Mouse (Mus musculus) lung, embryonic 14.5 days (tissue): Measurements from ENCODE around the gene Ablim1. TPM values are rescaled to one million over a fixed set of nuclear protein-coding genes. Genes with fewer than 3 reads are reported as not detected.

Source experiments
- ATAC-seq: fragments of 200-750 bp; cut with Nextera tagmentation; 2 replicates; pipeline ENCODE4 v1.8.0; 2017; ENCODE audit warnings: mild to moderate bottlenecking, moderate TSS enrichment, moderate library complexity; ENCODE audit not compliant: insufficient read depth
- DNase-seq: peaks from one replicate; pipeline ENCODE4 v3.0.0-alpha.2; 2015
- H3K27ac ChIP-seq: fragments of 300-500 bp; sonication (generic); 2 replicates; pipeline ENCODE4 v1.5.1; 2014; ENCODE audit warnings: low read depth, mild to moderate bottlenecking, moderate library complexity
- H3K27me3 ChIP-seq: fragments of 300-500 bp; sonication (generic); 2 replicates; pipeline ENCODE4 v1.6.1; 2014; ENCODE audit warnings: low read length, control low read depth; ENCODE audit not compliant: insufficient read depth
- H3K36me3 ChIP-seq: fragments of 300-500 bp; sonication (generic); 2 replicates; pipeline ENCODE4 v1.6.1; 2014; ENCODE audit warnings: control low read depth; ENCODE audit not compliant: insufficient read depth
- H3K4me1 ChIP-seq: fragments of 300-500 bp; sonication (generic); 2 replicates; pipeline ENCODE4 v1.6.1; 2014; ENCODE audit warnings: antibody characterized with exemption, control low read depth; ENCODE audit not compliant: insufficient read depth
- H3K4me2 ChIP-seq: fragments of 300-500 bp; sonication (generic); 2 replicates; pipeline ENCODE4 v1.6.1; 2014; ENCODE audit warnings: mild to moderate bottlenecking
- H3K4me3 ChIP-seq: fragments of 300-500 bp; sonication (generic); 2 replicates; pipeline ENCODE4 v1.5.1; 2014; ENCODE audit warnings: low read depth, low read length
- H3K9ac ChIP-seq: fragments of 300-500 bp; sonication (generic); 2 replicates; pipeline ENCODE4 v1.6.1; 2014
- H3K9me3 ChIP-seq: fragments of 300-500 bp; sonication (generic); 2 replicates; pipeline ENCODE4 v1.6.1; 2016; ENCODE audit warnings: low read depth, low read length, control low read depth
- CTCF ChIP-seq: IDR thresholded peaks from 2 replicates; pipeline ENCODE4 v1.5.1; 2016; ENCODE audit warnings: antibody characterized with exemption, low read depth
- whole genome bisulfite sequencing: fragments of 180-500 bp; shearing (Covaris S2); extraction: QIAGEN DNeasy Blood & Tissue Kit; methylation state at CpG from one replicate; pipeline ENCODE4 v1.1.7; 2014; 5-methylcytosine and 5-hydroxymethylcytosine counted together
- polyA plus RNA-seq: library from polyadenylated mRNA; unstranded; fragments of >200 nt; fragmentation: Nextera tagmentation; extraction: Ambion mirVana; gene quantifications from 2 replicates; pipeline ENCODE4 v1.2.1, GENCODE M21; 2014

The Ablim1 gene
- polyA plus RNA-seq, 1 experiment from 2014 or later = 39.9 TPM

GRCm38 (mm10) chr19:57306601-57307000 is 8.1 kb downstream of the Ablim1 start:
- DNase-seq (peak; percentile 73), ATAC-seq (no peak)
- Histone ChIP-seq H3K9ac (no peak overlapping the region), H3K4me3 (no peak overlapping the region), H3K4me2 (no peak overlapping the region), H3K27me3 (no peaks in the 10 kb centered on the region), H3K27ac (no peak overlapping the region), H3K9me3 (no peaks in the 10 kb centered on the region), H3K36me3 (no peaks in the 10 kb centered on the region), H3K4me1 (no peaks in the 10 kb centered on the region)
- WGBS = 31% methylated on average over 4 of the region's 4 CpGs
- TF ChIP-seq CTCF = no peak

GRCm38 (mm10) chr19:57305972-57306371 is 8.7 kb downstream of the Ablim1 start:
- Histone ChIP-seq H3K27ac (no peak overlapping the region), H3K4me1 (no peaks in the 10 kb centered on the region), H3K9me3 (no peaks in the 10 kb centered on the region), H3K36me3 (no peaks in the 10 kb centered on the region), H3K4me3 (no peak overlapping the region), H3K4me2 (no peak overlapping the region), H3K27me3 (no peaks in the 10 kb centered on the region), H3K9ac (no peak overlapping the region)
- 55% methylated on average over 8 of the region's 8 CpGs for WGBS
- ATAC-seq = no peak
- no peak for DNase-seq
- TF ChIP-seq CTCF = no peak

GRCm38 (mm10) chr19:57304666-57305065 is 10.1 kb downstream of the Ablim1 start:
- Histone ChIP-seq H3K9ac (no peak overlapping the region), H3K27ac (no peak overlapping the region), H3K36me3 (no peaks in the 10 kb centered on the region), H3K4me1 (no peaks in the 10 kb centered on the region), H3K4me3 (no peak overlapping the region), H3K4me2 (no peak overlapping the region), H3K9me3 (no peaks in the 10 kb centered on the region), H3K27me3 (no peaks in the 10 kb centered on the region)
- DNase-seq (no peak), ATAC-seq (no peak)
- 75% methylated on average over 2 of the region's 2 CpGs for WGBS
- no peak for TF ChIP-seq CTCF

- H3K36me3 ChIP-seq = no peaks in the 10 kb centered on the region
- WGBS = 41% methylated on average over 12 of the region's 12 CpGs
- H3K9ac ChIP-seq = no peak overlapping the region
- no peaks in the 10 kb centered on the region for H3K9me3 ChIP-seq
- H3K27me3 ChIP-seq = no peaks in the 10 kb centered on the region
- no peak overlapping the region for H3K27ac ChIP-seq
- H3K4me1 ChIP-seq = no peaks in the 10 kb centered on the region
- no peak overlapping the region for H3K4me2 ChIP-seq
- DNase-seq (peak; percentile 63), ATAC-seq (peak; percentile 47; the same call in 1 of the 2 replicates)
- no peak overlapping the region for H3K4me3 ChIP-seq
- TF ChIP-seq CTCF = no peak
These were observed 12.7 kb downstream of the Ablim1 start for GRCm38 (mm10) chr19:57301961-57302395.

GRCm38 (mm10) chr19:57298006-57298405 is 16.7 kb downstream of the Ablim1 start:
- Histone ChIP-seq H3K4me2 (no peak overlapping the region), H3K27ac (no peak overlapping the region), H3K9me3 (no peaks in the 10 kb centered on the region), H3K4me1 (no peaks in the 10 kb centered on the region; the same call in 1 of the 2 replicates), H3K36me3 (no peaks in the 10 kb centered on the region), H3K4me3 (no peak overlapping the region), H3K9ac (no peak overlapping the region), H3K27me3 (no peaks in the 10 kb centered on the region)
- 73% methylated on average over 5 of the region's 5 CpGs for WGBS
- ATAC-seq (no peak), DNase-seq (peak; percentile 40)
- TF ChIP-seq CTCF = no peak

GRCm38 (mm10) chr19:57297447-57297846 is 17.3 kb downstream of the Ablim1 start:
- no peak overlapping the region for H3K4me3 ChIP-seq
- H3K27me3 ChIP-seq = no peaks in the 10 kb centered on the region
- no peaks in the 10 kb centered on the region for H3K36me3 ChIP-seq
- no peak for ATAC-seq
- no peak overlapping the region for H3K9ac ChIP-seq
- no peak for TF ChIP-seq CTCF
- H3K27ac ChIP-seq = no peak overlapping the region
- 90% methylated on average over 9 of the region's 9 CpGs for WGBS
- H3K9me3 ChIP-seq = no peaks in the 10 kb centered on the region
- DNase-seq = no peak
- H3K4me2 ChIP-seq = no peak overlapping the region
- H3K4me1 ChIP-seq = no peaks in the 10 kb centered on the region; the same call in 1 of the 2 replicates

- Histone ChIP-seq H3K4me2 (no peak overlapping the region), H3K9me3 (no peaks in the 10 kb centered on the region), H3K4me3 (no peak overlapping the region), H3K9ac (no peak overlapping the region), H3K27ac (no peak overlapping the region), H3K27me3 (no peaks in the 10 kb centered on the region), H3K4me1 (no peaks in the 10 kb centered on the region; the same call in 1 of the 2 replicates), H3K36me3 (no peaks in the 10 kb centered on the region)
- TF ChIP-seq CTCF = no peak
- WGBS = 77% methylated on average over 5 of the region's 5 CpGs
- ATAC-seq (no peak), DNase-seq (no peak)
These were observed 18.2 kb downstream of the Ablim1 start for GRCm38 (mm10) chr19:57296539-57296938.

GRCm38 (mm10) chr19:57295521-57295920 is 19.2 kb downstream of the Ablim1 start:
- H3K27me3 ChIP-seq = no peaks in the 10 kb centered on the region
- no peak overlapping the region for H3K4me2 ChIP-seq
- WGBS = 57% methylated on average over 9 of the region's 9 CpGs
- H3K9me3 ChIP-seq = no peaks in the 10 kb centered on the region
- ATAC-seq (no peak), DNase-seq (no peak)
- H3K36me3 ChIP-seq = no peaks in the 10 kb centered on the region
- no peak overlapping the region for H3K27ac ChIP-seq
- no peaks in the 10 kb centered on the region; the same call in 1 of the 2 replicates for H3K4me1 ChIP-seq
- no peak for TF ChIP-seq CTCF
- no peak overlapping the region for H3K9ac ChIP-seq
- H3K4me3 ChIP-seq = no peak overlapping the region
